21 mouse cellular contexts compared by ENCODE assay signal in the genomic region with DNA sequence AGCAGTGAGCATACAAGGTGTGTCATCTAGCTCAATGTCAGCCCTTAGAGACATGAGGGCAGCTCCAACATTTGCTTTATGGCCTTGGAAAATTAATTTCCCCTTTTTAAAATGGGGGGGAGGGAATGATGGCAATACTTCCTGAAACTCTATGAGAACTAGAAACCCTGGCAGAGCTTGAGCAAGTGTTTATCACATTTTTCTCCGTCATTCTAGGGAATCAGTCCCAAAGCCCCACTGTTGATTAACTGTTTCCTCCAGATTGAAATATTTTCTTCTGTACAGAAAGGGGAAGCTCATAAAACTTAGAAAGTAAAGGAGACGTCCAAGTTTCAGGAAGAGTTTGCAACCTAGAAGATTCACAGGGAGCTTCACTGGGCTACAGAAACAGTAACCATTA.
"Had no signal": no experiment of that assay in that cellular context is flagged by ENCODE, and none has a peak within 500 bp of the region (broad histone marks: within the 10 kb centered on the region; RNA-seq: fewer than 3 reads in every experiment).

No protein-coding gene starts in this region.

- H3K27ac ChIP-seq: kidney, postnatal 0 days; limb, embryonic 12.5 days; limb, embryonic 15.5 days; liver, embryonic 14.5 days; stomach, postnatal 0 days had no signal

- H3K27me3 ChIP-seq: limb, embryonic 12.5 days; limb, embryonic 15.5 days had no signal

- DNase-seq: kidney, adult 2 months; kidney, postnatal 25 days; left cerebral cortex, postnatal 4 days; liver, postnatal 0 days; lung, embryonic 14.5 days; lung, postnatal 10 days; lung, postnatal 4 days; midbrain, embryonic 14.5 days; right cerebral cortex, adult 18-20 months; right cerebral cortex, postnatal 14 days; right cerebral cortex, postnatal 4 days; thymus, adult 2 months; thymus, postnatal 14 days; thymus, postnatal 4 days had no signal

- H3K4me2 ChIP-seq: limb, embryonic 12.5 days; limb, embryonic 15.5 days; liver, embryonic 11.5 days; lung, embryonic 14.5 days; midbrain, embryonic 11.5 days had no signal

- H3K9me3 ChIP-seq: limb, embryonic 12.5 days; limb, embryonic 15.5 days had no signal

- H3K4me1 ChIP-seq: limb, embryonic 15.5 days had no signal

- H3K4me3 ChIP-seq: limb, embryonic 12.5 days; limb, embryonic 15.5 days had no signal

- H3K9ac ChIP-seq: limb, embryonic 12.5 days; limb, embryonic 15.5 days; liver, embryonic 14.5 days; liver, postnatal 0 days; lung, embryonic 14.5 days had no signal

- ATAC-seq: liver, postnatal 0 days had no signal
